Mouse (Mus musculus): Measurements from ENCODE around the gene Rxfp4. TPM values are rescaled to one million over a fixed set of nuclear protein-coding genes. Genes with fewer than 3 reads are reported as not detected.

Rxfp4 gene
- total RNA-seq, 2 experiments from 2014 or later: not detected

DNA sequence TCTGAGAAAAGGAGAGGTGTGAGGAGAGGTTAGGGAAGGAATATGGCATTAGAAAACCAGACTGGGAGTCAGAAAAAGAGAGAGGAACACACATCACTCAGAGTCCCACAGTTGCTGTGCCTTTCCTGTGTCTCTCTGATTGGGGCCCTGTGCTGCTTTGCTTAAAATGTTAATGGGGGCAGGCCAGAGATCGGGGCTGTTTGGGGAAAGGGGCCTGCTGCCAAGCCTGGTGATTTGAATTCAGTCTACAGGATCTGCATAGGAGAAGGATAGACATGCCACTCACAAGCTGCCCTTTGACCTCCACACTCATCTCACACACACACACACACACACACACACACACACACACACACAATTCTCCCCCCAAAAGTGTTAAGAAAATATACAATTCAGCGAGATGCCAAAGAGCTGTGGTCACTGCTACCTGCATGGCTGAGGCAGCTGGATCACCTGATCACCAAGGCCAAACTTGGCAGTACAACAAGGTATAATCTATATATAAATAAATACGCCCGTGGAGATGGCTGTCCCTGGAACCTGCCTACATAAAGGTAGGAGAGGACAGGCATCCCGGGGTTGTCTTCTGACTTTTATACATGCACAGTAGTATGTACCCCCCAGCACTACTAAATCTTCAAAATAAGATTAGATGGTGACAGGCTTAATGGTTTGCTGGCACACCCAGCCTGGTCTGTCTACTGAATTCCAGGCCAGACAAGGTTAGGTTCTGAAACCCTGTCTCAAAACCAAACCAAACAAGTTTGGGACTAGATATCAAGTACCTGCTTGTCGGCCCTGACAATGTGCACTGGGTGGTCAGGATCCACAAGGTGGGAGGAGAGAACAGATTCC, 801 bp upstream of the Rxfp4 start:
- no peak for DNase-seq (ENCODE audit: extremely low spot score in 1 of 2, low spot score in 1 of 2)

DNA sequence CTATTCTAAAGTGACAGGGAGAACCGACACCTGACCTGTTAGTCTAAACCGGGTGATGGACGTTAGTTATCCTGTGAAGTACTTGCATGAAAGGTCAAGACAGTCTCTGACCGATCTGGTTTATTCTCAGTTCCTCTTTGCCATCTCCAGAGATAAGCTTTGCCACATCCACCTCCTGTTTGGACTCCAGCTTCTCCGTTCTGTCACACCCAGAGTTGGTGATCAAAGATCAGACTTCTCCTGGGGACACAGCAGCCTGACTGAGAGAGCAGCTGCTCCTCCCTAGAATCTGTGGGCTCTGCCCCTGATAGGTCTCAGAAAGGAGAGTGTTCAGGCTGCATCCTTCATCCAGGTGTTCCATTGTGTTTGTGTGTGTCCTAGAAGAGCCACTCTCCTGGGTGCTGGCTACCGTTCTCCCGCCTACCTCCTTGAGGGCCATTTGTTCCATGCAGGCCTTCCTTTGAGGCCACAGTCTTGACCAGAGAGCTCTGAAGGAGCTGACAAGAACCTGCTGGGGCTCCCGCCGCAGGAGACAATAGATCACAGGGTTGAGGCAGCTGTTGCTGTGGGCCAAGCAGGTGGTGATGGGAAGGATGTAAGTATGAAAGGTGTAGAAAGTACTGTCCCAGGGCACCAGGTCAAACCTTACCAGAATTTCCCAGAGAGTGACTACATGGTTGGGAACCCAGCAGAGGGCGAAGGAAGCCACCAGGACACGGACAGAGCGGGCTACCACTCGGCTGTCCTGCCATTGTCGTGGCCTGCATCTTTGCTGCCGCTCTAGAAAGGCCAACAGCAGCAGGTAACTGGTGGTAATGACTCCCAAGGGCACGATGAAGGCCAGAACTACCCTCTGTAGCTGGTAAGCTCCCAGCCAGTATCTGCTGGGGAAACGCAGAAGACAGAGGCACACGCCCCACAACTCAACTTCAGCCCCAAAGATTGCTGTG, 998 bp downstream of the Rxfp4 start:
- DNase-seq (ENCODE audit: extremely low spot score in 1 of 2, low spot score in 1 of 2): no peak

DNA sequence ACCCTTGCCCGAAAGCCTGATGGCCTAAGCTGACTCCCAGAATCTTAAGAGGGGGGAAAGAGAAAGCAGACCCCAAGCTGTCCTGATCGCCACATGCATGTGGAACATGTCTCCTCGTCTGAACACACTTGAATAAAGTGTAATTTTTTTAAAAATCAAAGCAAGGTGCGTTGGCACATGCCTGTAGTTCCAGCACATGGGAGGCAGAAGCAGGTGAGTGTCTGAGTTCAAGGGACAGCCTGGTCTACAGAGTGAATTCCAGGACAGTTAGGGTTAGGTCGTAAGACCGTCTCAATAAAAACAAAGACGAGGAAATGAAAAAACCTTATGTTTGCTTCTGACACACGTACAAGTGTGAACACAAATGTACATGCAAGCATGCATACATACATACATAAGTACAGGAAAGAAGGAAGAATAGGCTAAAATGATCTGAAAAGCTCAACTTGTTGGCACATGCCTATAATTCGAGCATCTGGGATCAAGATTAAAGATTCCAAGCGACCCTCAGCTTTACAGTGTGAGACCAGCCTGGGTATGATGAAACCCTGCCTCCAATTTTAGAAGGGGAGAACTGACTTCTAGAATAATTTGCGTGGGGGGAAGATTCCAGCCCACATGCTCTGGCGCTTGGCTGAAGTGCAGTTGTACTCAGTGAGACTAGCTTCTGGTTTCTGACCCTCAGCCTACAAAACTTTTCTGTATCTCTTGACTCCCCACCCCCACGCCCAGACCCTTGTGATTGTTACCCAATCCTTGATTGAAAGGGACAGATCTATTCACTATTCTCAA, 2.0 kb downstream of the Rxfp4 start:
- no peak for DNase-seq (ENCODE audit: extremely low spot score in 1 of 2, low spot score in 1 of 2)

DNA sequence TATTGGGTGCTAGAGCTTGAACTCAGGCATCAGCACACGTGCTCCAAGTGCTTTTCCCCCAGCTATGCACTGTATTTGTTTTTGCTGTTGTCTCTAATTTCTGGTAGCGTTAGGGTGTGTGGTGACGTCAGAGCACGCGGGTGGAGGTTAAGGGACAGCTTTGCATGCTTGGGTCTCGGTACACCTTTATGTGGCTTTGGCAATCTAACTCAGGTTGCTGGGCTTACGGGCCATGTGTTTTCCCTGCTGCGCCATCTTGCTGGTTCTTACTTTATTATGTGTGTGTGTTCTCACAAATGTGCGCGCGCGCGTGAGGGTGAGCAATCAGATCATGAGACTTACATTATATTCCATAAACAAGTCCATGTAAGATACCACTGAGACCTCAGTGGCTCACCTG, 3.0 kb downstream of the Rxfp4 start:
- no peak for DNase-seq (ENCODE audit: extremely low spot score in 1 of 2, low spot score in 1 of 2)

DNA sequence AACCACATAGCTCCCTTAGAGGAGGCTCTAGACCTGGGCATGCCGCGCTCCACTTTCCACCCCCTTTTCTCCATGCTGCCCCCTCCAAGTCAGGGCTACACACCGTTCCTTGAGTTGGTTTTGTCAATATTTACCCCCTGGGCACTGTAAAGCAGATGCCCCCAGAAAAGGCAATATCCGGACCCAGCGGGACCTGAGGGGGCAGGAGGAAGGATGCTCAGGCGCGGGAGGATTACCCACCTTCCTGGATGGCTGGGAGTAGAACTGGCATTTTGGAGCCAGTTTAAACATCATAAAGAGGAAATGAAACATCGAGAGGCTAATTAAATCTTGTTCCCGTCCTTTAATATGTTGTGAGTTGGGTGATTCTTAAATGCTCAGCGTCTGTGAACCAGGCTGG, 3.8 kb downstream of the Rxfp4 start:
- DNase-seq (ENCODE audit: extremely low spot score in 1 of 2, low spot score in 1 of 2): no peak

DNA sequence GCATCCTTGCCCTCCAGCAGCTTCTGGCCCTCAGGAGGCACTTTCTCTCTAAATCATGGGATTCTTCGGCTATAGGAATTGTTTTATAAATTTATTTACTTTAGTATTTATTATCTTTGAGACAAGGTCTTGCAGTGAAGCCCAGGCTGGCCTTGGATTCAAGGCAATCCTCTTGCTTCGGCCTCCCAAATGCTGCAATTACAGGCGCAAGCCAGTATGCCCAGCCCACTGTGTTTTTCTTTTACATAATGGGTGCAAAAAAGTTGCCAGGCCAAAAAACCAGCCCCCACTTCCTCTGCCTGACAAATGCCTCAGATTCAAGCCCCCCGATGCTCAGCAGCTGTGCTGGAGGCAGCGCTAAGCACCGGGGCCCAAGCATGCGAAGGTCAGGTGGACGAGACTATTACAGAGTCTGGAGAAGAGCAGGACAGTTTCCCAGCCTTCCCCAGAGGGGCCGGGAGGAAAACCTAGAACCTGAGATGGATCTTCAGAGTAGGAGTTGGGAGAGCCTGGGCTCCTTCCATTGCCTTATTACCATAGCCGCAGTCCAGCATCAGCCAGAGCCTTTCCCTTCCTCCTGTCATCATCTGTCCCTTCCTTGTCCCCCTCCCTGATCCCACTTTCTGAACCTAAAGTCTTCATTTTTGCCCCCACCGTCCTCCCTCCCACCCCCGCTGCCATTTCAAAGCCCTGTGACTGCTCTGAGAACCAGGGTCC, 4.3 kb downstream of the Rxfp4 start:
- peak in 1 of 2 experiments; percentile 5 for DNase-seq (ENCODE audit: extremely low spot score in 1 of 2, low spot score in 1 of 2)

DNA sequence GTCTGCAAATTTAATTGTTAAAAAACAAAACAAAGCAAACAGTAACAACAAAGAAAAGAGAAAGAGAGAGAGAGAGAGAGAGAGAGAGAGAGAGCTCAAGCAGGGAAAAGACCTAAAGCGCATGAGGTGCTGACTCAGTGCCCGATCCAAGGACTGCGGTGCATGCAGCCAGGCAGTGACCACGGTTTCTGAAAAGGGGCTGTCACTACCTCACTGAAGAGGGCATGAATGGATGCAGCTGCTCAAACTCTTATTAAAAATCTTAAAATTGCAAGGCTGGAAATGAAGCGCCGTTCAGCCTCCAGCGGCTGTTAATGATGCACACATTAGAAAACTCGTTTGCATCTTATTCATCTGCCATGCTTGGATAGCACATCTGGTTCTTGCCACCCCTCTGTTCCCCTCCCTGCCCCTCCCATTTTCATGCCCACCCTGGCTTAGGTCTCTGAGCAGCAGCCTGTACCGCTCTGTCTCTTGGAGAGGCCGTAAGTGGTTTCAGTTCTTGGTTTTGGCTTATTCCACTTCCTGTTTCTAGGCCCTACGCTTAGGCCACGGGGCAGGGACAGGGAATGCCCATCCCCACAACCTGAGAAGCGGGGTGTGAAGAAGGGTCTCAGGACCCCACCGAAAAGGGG, 5.0 kb downstream of the Rxfp4 start:
- DNase-seq (ENCODE audit: extremely low spot score in 1 of 2, low spot score in 1 of 2): peak in 1 of 2 experiments; percentile 4

DNA sequence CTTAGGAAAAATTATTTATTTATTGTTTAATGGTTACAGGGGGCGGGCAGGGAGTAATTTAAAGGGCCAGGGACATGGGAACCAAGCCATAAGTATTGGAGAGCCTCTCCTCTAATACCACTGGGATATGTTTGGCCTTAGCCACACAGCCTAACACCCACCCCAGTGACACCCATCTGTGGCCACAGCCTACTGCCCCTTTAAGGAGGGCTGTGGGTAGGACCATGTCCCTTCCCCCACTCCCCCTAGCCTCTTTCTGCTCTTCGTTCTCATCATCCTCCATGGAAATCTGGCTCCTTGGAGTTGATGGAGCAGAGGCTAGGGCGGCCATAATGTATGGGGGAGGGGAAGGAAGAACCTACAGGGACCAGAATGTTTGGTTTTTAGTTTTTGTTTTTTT, 5.9 kb downstream of the Rxfp4 start:
- DNase-seq (ENCODE audit: extremely low spot score in 1 of 2, low spot score in 1 of 2): no peak

DNA sequence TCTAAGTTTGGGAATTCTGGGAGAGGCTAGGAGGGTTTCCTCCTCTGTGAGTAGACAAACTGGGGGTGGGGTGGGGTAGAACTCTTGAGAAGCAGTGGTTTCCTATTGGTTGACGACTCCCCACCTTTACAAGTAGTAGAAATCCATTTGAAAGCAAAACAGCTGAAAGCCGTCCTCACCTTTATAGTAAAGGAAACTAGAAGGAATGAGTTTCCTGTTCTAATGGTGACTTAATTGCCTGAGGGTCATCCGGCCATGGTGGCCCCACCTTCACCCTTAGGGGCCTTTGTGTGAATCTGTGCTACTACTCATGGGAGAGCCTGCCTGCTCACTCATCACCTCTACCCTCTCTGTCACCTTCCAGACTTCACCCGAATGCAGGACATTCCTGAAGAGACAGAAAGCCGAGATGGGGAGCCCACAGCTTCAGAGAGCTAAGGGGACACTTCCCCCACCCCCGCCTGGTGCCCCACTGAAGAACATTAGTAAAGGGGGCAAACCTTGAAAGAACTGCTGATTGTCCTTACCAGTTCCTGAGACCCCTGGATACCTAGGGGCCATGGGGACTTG, 6.4 kb downstream of the Rxfp4 start:
- no peak for DNase-seq (ENCODE audit: extremely low spot score in 1 of 2, low spot score in 1 of 2)

DNA sequence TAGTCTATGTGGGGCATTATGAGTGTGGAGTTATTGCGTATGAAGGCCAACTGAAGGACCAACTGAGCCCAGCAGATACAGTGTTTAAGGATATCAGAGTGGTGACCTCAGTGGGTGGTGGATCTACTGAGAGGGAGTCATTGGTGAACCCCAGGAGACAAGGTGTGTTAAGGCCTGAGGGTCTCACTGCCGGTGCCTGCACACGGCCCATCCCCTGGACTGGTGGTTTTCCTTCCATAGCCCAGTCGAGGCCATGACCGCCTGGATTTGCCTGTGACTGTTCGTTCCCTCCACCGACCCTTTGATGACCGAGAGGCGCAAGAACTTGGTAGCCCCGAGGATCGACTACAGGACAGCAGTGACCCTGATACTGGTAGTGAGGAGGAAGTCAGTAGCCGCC, 7.0 kb downstream of the Rxfp4 start:
- no peak for DNase-seq (ENCODE audit: extremely low spot score in 1 of 2, low spot score in 1 of 2)

DNA sequence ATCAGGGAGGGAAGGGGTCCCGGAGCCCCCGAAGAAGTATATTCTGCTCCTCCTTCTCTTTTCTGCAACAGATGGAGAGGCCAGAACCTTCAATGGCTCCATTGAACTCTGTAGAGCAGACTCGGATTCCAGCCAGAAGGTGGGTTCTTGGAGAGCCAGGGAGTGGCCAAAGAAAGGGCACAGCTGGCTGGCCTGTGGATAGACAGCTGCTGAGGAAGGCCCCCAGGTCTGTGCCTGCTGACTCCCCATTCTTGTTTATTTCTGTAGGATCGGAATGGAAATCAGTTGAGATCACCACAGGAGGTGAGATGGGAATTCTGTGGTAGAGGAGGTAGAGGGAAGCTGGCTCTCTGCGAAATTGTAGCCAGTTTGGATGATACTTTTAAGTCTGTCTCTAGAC, 9.9 kb downstream of the Rxfp4 start:
- no peak for DNase-seq (ENCODE audit: extremely low spot score in 1 of 2, low spot score in 1 of 2)

DNA sequence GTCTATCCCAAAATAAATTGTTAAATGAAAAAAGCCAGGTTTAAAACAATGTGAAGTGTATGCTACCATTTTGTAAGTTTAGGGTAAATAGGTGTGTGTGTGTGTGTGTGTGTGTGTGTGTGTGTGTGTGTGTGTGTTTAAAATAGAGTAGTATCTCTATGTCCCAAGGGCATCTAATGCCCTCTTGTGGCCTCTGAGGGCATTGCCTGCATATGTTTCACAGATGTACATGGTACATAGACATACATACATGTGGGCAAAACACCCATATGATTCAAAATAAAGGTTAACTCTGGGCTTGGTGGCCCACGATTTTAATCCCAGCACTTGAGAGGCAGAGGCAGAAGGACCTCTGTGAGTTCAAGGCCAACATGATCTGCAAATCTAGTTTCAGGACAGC, 12.3 kb downstream of the Rxfp4 start:
- DNase-seq (ENCODE audit: extremely low spot score in 1 of 2, low spot score in 1 of 2): no peak

DNA sequence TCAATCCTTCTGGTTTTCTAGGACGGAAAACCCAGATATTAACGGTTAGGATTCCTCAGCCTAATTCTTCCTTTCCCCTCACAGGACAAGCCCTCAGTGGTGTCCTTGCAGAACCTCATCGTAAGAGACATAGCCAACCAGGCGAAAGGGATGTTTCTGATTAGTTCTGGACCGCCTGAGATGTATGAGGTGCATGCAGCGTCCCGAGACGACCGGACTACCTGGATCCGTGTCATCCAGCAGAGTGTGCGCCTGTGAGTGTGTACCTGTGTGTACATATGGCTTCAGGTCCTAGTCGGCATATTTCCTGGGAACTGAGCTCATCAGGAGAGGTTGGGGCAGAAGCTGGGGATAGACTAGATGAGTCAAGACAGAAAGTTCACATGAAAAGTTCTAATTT, 13.7 kb downstream of the Rxfp4 start:
- no peak for DNase-seq (ENCODE audit: extremely low spot score in 1 of 2, low spot score in 1 of 2)

DNA sequence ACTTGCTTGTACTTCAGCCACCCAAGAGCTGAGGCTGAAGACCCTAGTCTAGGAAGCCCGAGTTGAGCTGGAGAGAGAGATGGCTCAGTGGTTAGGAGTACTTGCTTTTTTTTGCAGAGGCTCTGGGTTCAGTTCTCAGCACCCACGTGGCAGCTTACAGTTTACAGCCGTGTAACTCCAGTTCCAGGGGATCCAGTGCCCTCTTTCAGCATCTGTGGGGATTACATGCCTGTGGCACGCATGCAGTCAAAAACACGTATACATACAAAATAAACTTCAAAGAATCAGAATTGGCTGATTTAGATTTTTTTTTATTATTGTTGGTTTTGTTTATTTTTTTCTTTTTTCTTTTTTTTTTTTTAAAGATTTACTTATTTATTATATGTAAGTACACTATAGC, 15.8 kb downstream of the Rxfp4 start:
- DNase-seq (ENCODE audit: extremely low spot score in 1 of 2, low spot score in 1 of 2): no peak

DNA sequence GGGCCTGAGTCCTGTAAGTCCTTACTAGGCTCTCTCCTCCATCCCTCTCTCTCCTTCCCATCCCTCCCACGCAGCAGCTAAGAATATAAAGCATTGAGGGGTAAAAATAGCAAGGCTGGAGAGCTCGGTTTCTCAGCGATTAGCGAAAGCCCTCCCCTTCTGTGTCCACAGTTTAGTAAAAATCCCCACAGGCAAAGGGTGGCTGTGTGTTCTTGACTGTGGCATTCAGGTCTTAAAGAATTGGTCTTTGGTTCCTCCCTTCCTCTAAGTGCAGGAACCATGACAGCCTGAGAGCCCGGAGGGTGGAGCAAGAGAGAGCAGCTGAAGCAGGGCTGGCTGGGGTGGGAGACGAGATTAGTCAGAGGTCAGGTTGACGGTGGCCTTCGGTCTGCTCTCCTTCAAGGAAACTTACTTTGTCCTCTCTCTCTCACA, 16.4 kb downstream of the Rxfp4 start:
- DNase-seq (ENCODE audit: extremely low spot score in 1 of 2, low spot score in 1 of 2): no peak

DNA sequence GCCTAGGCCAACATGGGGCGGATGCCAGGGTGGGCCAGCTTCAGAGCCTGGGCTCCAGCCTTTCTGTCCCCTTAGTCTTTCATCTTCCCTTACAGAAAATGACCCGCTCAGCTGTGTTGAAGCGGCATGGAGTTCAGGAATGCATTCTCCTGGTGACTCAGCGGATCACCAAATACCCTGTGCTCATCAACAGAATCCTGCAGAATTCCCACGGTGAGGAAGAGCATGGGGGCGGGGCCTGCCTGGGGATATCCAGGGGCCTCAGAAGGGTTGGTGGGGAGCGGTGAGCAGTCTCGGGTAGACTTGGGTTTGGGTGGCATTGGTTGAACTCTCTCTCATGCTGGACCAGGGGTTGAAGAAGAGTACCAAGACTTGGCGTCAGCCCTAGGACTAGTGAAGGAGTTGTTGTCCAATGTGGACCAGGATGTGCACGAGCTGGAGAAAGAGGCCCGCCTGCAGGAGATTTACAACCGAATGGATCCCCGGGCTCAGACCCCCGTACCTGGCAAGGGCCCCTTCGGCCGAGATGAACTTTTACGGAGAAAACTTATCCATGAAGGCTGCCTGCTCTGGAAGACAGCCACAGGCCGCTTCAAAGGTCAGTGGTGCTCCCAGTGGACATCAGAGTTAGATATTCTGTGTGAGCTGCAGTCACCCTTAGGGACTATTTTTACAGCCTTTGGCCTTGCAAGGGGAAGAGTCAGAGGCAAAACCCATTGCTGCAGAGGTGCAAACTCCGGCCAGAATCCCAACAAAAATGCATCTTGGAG, 17.3 kb downstream of the Rxfp4 start:
- DNase-seq (ENCODE audit: extremely low spot score in 1 of 2, low spot score in 1 of 2): no peak

DNA sequence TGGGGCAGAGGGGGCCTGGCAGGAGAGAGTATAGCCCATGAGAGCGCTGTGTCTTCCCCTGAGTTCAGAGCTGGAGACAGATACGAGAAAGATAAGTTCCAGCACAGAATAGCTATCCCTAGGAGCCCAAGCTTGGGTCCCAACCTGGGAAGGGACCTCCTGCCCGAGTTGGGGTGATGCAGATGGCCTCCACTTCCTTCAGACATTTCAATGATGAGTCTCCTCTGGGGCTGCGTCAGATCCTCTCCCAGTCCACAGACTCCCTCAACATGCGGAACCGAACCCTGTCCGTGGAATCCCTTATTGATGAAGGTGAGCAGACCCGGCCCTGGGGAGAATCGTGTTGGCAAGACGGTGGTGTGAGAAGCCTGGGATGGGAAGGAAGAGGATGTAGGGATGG, 19.9 kb downstream of the Rxfp4 start:
- DNase-seq (ENCODE audit: extremely low spot score in 1 of 2, low spot score in 1 of 2): no peak

DNA sequence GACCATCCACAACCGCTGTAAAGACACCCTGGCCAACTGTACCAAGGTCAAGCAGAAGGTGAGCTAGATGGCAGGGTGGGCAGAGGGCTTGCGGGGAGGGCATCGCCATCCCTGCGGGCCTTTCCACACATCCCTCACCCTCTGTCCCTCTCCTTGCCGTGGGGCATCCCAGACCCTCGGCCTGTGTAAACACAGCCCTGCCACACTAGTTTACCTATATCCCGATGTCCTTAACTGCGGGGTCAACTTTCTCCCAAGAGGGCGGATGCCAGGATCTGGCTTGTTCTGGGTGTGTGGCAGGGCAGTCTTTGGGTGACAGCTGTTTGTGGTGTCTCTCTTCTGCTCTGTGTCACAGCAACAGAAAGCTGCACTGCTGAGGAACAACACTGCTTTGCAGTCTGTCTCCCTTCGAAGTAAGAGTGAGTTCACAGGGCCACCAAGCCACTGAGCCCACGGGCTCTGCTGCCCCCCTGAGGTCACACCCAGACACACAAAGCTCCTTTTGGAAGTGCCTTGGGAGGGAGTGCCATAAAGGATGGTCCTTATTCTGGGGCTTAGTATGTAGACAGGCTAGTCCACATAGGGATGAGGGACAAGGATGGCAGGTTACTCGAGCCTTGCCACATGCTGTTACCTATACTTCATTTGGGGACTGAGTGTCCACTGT, 20.9 kb downstream of the Rxfp4 start:
- DNase-seq (ENCODE audit: extremely low spot score in 1 of 2, low spot score in 1 of 2): no peak
